15 mouse cellular contexts compared by ENCODE assay signal in the genomic region with DNA sequence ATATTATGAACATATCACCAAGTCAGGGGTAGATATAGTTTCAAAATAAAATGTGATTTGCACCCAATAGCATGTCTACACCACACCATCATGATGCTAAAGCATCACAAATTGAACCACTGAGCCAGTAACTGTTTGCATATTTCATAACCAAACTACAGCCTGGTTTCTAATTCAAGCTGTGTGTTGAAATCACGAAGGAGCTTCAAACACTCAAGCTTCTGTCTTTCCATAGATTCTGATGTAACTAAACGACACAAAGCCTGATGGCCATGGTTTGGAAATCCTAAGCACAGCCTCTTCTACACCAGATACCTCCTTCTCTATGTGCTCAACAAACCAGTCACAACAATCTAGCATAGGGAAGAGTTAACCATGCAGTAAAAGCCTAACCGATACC.
"Had no signal": no experiment of that assay in that cellular context is flagged by ENCODE, and none has a peak within 500 bp of the region (broad histone marks: within the 10 kb centered on the region; RNA-seq: fewer than 3 reads in every experiment).

No protein-coding gene starts in this region.

- H3K4me1 ChIP-seq: neural tube, embryonic 15.5 days; stomach, embryonic 15.5 days had no signal

- H3K9ac ChIP-seq: neural tube, embryonic 15.5 days; stomach, embryonic 15.5 days had no signal

- H3K4me3 ChIP-seq: neural tube, embryonic 15.5 days; stomach, embryonic 15.5 days had no signal

- DNase-seq: retina, postnatal 1 day; right cerebral cortex, adult 18-20 months; right cerebral cortex, postnatal 14 days; right cerebral cortex, postnatal 25 days; right cerebral cortex, postnatal 4 days; spleen, adult 18-20 months; thymus, adult 18-20 months; thymus, adult 2 months; thymus, postnatal 14 days; thymus, postnatal 25 days; thymus, postnatal 36 days; thymus, postnatal 4 days had no signal

- H3K9me3 ChIP-seq: neural tube, embryonic 15.5 days; stomach, embryonic 15.5 days had no signal

- H3K27me3 ChIP-seq: neural tube, embryonic 15.5 days; stomach, embryonic 15.5 days had no signal

- H3K27ac ChIP-seq: neural tube, embryonic 15.5 days; stomach, embryonic 15.5 days; stomach, postnatal 0 days had no signal

- H3K4me2 ChIP-seq: neural tube, embryonic 15.5 days; stomach, embryonic 15.5 days had no signal

- H3K36me3 ChIP-seq: neural tube, embryonic 15.5 days; stomach, embryonic 15.5 days had no signal
